ENCODE assay signal across 34 mouse cellular contexts in genomic region chr16:40866733-40867132, GRCm38 (mm10).
"Had no signal": no experiment of that assay in that cellular context is flagged by ENCODE, and none has a peak within 500 bp of the region (broad histone marks: within the 10 kb centered on the region; RNA-seq: fewer than 3 reads in every experiment).

No protein-coding gene starts in this region.

- H3K9me3 ChIP-seq: heart, embryonic 12.5 days; heart, embryonic 13.5 days; heart, embryonic 15.5 days; hindbrain, embryonic 10.5 days; hindbrain, embryonic 12.5 days; hindbrain, embryonic 13.5 days; hindbrain, embryonic 15.5 days; intestine, embryonic 15.5 days; kidney, embryonic 15.5 days had no signal

- H3K4me2 ChIP-seq: heart, embryonic 12.5 days; heart, embryonic 13.5 days; heart, embryonic 15.5 days; hindbrain, embryonic 12.5 days; hindbrain, embryonic 13.5 days; hindbrain, embryonic 14.5 days; hindbrain, embryonic 15.5 days; intestine, embryonic 15.5 days; kidney, embryonic 15.5 days had no signal

- ATAC-seq: hindbrain, embryonic 16.5 days; hindbrain, postnatal 0 days; inflammation-experienced regulatory T-cells, adult 6 months; intestine, embryonic 15.5 days; intestine, embryonic 16.5 days; intestine, postnatal 0 days had no signal

- H3K4me1 ChIP-seq: heart, embryonic 12.5 days; heart, embryonic 13.5 days; heart, embryonic 15.5 days; hindbrain, embryonic 10.5 days; hindbrain, embryonic 12.5 days; hindbrain, embryonic 13.5 days; hindbrain, embryonic 15.5 days; intestine, embryonic 15.5 days; kidney, embryonic 15.5 days had no signal

- H3K27me3 ChIP-seq: heart, embryonic 12.5 days; heart, embryonic 13.5 days; heart, embryonic 15.5 days; hindbrain, embryonic 12.5 days; hindbrain, embryonic 13.5 days; hindbrain, embryonic 15.5 days; intestine, embryonic 15.5 days; kidney, embryonic 15.5 days had no signal

- DNase-seq: heart, postnatal 10 days; heart, postnatal 14 days; heart, postnatal 36 days; heart, postnatal 4 days; kidney, adult 11 months; kidney, adult 18-20 months; kidney, adult 2 months; kidney, adult 8-10 months; kidney, adult 9 months; kidney, postnatal 10 days; kidney, postnatal 14 days; kidney, postnatal 25 days; kidney, postnatal 36 days; kidney, postnatal 4 days; layer of hippocampus, adult 9-11 months; layer of hippocampus, postnatal 36 days had no signal

- H3K36me3 ChIP-seq: heart, embryonic 12.5 days; heart, embryonic 13.5 days; heart, embryonic 15.5 days; hindbrain, embryonic 10.5 days; hindbrain, embryonic 12.5 days; hindbrain, embryonic 13.5 days; hindbrain, embryonic 15.5 days; intestine, embryonic 15.5 days; kidney, embryonic 15.5 days had no signal

- H3K27ac ChIP-seq: heart, embryonic 13.5 days; heart, embryonic 15.5 days; hindbrain, embryonic 10.5 days; hindbrain, embryonic 12.5 days; hindbrain, embryonic 13.5 days; hindbrain, embryonic 14.5 days; hindbrain, embryonic 15.5 days; hindbrain, postnatal 0 days; intestine, embryonic 15.5 days; kidney, embryonic 15.5 days; kidney, postnatal 0 days; layer of hippocampus, adult 2 months; left cerebral cortex, adult 2 months had no signal

- H3K4me3 ChIP-seq: heart, embryonic 12.5 days; heart, embryonic 13.5 days; heart, embryonic 15.5 days; hindbrain, embryonic 10.5 days; hindbrain, embryonic 12.5 days; hindbrain, embryonic 13.5 days; hindbrain, embryonic 15.5 days; intestine, embryonic 15.5 days; kidney, embryonic 15.5 days; layer of hippocampus, adult 2 months; left cerebral cortex, adult 2 months had no signal

- H3K9ac ChIP-seq: heart, embryonic 12.5 days; heart, embryonic 13.5 days; heart, embryonic 15.5 days; hindbrain, embryonic 12.5 days; hindbrain, embryonic 13.5 days; hindbrain, embryonic 14.5 days; hindbrain, embryonic 15.5 days; intestine, embryonic 15.5 days; kidney, embryonic 15.5 days had no signal
